Mouse (Mus musculus) CD4-positive naive resting alpha-beta T cell, adult 57 days (primary cell): ENCODE data around the gene 2410002F23Rik. TPM values are rescaled to one million over a fixed set of nuclear protein-coding genes. Genes with fewer than 3 reads are reported as not detected.

Experiments
- total RNA-seq: library from RNA; stranded (reverse); gene quantifications from one replicate; pipeline ENCODE4 v1.2.4, GENCODE M21; 2023

Gene 2410002F23Rik
- 184 TPM for total RNA-seq

GRCm38 (mm10) chr7:44246055-44246983 lies at the start of gene 2410002F23Rik, which contains the start of gene 1700028J19Rik:
2410002F23Rik (plus strand) TSS chr7:44246722.
1700028J19Rik (minus strand) TSS chr7:44246695.

DNA sequence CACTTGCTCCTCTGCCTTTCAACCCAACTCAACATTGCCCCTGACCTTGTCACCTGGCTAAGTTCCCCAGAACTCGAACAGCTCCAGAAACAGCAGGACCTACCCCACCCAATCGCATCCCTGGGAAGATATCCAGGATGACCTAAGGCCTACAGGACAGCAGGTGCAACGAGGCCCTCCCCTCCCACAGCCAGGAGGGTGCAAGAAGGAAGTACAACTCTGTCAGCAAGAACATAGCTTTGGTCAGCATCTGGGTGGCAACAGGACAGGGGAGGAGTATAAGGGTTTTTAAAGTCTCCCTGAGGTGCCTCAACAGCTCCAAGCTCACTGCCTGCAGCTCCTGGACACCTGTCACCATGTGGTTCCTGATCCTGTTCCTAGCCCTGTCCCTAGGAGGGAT lies 48.6 kb upstream of the 2410002F23Rik start, which contains the start of gene Klk1b3:
Gene Klk1b3, plus strand, starts transcription at position 301 of the 400 bp plus-strand sequence.

DNA sequence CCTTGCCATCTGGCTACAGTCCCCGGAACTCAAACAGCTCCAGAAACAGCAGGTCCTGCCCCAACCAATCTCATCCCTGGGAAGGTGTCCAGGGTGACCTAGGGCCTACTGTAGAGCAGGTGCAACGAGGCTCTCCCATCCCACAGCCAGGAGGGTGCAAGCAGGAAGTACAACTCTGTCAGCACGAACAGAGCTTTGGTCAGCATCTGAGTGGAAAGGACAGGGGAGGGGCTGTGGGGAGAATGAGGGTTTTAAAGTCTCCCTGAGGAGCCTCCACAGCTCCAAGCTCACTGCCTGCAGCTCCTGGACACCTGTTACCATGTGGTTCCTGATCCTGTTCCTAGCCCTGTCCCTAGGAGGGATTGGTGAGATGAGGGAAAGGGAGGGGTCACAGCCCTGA lies 39.4 kb upstream of the 2410002F23Rik start, which contains the start of gene Klk1b4:
Gene Klk1b4, plus strand, starts transcription at position 301 of the 400 bp plus-strand sequence.

DNA sequence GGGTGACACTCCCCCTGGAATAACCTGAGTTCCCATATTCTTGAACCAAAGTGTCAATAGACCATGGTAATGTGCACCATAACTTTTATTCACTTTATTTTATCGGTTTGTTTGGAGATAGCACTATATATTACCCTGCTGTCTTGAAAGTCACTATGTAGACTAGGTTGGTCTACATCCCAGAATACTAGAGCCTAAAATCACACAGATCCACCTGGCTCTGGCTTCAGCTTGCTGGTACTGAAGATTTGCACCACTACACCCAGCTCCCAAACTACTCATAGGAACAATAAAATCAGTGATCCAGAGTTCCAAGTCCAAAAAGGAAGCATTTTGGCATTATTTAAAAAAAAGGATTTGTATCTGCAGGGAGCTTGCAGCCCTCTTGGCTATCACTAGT lies 30.9 kb upstream of the 2410002F23Rik start, which contains the start of gene Klk1b5:
Gene Klk1b5, plus strand, starts transcription at position 301 of the 400 bp plus-strand sequence.

DNA sequence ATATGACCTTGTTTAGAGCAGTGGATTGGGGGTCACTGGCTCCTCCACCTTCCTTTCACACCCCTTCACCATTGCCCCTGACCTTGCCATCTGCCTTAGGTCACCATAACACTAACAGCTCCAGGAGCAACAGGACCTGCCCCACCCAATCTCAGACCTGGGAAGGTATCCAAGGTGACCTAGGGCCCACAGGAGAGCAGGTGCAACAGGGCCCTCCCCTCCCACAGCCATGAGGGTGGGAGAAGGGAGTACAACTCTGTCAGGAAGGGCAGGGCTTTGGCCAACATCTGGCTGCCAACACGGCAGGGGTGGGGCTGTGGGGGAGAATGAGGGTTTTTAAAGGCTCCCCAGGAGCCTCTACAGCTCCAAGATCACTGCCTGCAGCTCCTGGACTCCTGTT lies 21.4 kb upstream of the 2410002F23Rik start, which contains the start of gene Klk1:
Gene Klk1, plus strand, starts transcription at position 285 of the 400 bp plus-strand sequence.

DNA sequence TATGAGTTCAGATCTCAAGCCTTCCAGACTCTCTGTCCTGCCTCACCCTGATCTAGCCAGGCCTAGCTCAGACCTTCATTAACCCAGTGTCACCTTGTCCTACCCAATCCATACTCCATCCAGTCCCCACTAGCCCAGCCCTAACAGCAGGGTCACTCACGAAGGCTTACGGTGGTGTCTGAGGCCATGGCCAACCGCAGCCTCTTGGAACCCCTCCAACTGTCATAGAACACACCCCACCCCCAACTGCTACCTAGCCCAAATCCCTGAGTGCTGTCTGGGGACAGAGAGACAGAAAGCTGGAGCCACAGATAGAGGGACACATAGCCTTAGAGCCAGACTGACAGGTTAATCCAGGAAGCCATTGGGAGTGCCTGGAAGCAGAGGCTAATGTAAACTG lies 10.6 kb upstream of the 2410002F23Rik start, which contains the start of gene Gm36864:
Gene Gm36864, plus strand, starts transcription at position 269 of the 400 bp plus-strand sequence.

DNA sequence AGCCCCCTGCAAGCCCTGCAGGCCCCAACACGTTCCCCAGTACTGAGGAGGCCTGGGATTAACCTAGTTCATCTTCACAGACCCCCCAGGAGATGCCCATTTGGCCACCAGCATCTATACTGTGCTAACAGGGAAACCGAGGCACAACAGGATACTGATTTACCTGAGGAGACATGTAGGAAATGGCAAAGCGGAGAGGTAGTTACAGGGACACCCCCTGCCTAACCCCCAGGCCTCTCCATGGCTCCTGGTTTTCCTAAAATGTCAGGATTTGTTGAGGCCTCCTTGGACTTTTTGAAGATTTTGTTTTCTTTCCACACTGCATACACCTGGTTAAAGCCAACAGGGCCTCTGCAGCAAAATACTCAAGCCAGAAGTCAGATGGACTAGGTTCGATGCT lies 10.8 kb downstream of the 2410002F23Rik start, which contains the start of gene Acp4:
Gene Acp4, minus strand, starts transcription at position 101 of the 400 bp plus-strand sequence.

GRCm38 (mm10) chr7:44261147-44261546 lies 14.6 kb downstream of the 2410002F23Rik start, which contains the start of gene Gm15517:
Gm15517 (plus strand) TSS chr7:44261447.

Other genes with a start within 250 kb of the 2410002F23Rik start
- gene Klk1b26, start 234.6 kb upstream of the 2410002F23Rik start, total RNA-seq: not detected
- gene Klk1b27, start 194.4 kb upstream of the 2410002F23Rik start, total RNA-seq: not detected
- gene Klk1b21, start 144.4 kb upstream of the 2410002F23Rik start, total RNA-seq: not detected
- gene Klk1b22, start 134.0 kb upstream of the 2410002F23Rik start, total RNA-seq: not detected
- gene Klk1b16, start 110.0 kb upstream of the 2410002F23Rik start, total RNA-seq: not detected
- not detected for gene Klk1b24, start 58.5 kb upstream of the 2410002F23Rik start, total RNA-seq
- gene Klk1b3, start 48.5 kb upstream of the 2410002F23Rik start, total RNA-seq: not detected
- gene Klk1b4, start 39.3 kb upstream of the 2410002F23Rik start, total RNA-seq: not detected
- not detected for gene Klk1b5, start 30.8 kb upstream of the 2410002F23Rik start, total RNA-seq
- gene Klk1, start 21.4 kb upstream of the 2410002F23Rik start, total RNA-seq: not detected
- not detected for gene Gm36864, start 10.5 kb upstream of the 2410002F23Rik start, total RNA-seq
- 3.6 TPM for gene 1700028J19Rik, start within 50 bp of the 2410002F23Rik start, total RNA-seq
- gene Acp4, start 10.7 kb downstream of the 2410002F23Rik start, total RNA-seq: not detected
- not detected for gene Gm15517, start 14.7 kb downstream of the 2410002F23Rik start, total RNA-seq
- gene Clec11a, start 60.2 kb downstream of the 2410002F23Rik start, total RNA-seq: 1.5 TPM
- gene Shank1, start 63.5 kb downstream of the 2410002F23Rik start, total RNA-seq: 1.8 TPM
- 0.83 TPM for gene Syt3, start 137.4 kb downstream of the 2410002F23Rik start, total RNA-seq
- not detected for gene 1700008O03Rik, start 139.1 kb downstream of the 2410002F23Rik start, total RNA-seq
- gene Lrrc4b, start 182.3 kb downstream of the 2410002F23Rik start, total RNA-seq: not detected
- gene Aspdh, start 218.7 kb downstream of the 2410002F23Rik start, total RNA-seq: not detected
- gene Josd2, start 221.3 kb downstream of the 2410002F23Rik start, total RNA-seq: 62.3 TPM
- 84.1 TPM for gene Emc10, start 249.8 kb downstream of the 2410002F23Rik start, total RNA-seq
- 6.6 TPM for gene Fam71e1, start 249.9 kb downstream of the 2410002F23Rik start, total RNA-seq